Mouse (Mus musculus): ENCODE data around the gene Hps3. TPM values are rescaled to one million over a fixed set of nuclear protein-coding genes. Genes with fewer than 3 reads are reported as not detected.
"Not testable (repeated sequence)": the region's sequence is repeated elsewhere in the genome, so short reads cannot be mapped to it uniquely, and the experiment has no call there.

Hps3 gene
- polyA plus RNA-seq, 1 experiment from 2014 or later = 11.8 TPM

DNA sequence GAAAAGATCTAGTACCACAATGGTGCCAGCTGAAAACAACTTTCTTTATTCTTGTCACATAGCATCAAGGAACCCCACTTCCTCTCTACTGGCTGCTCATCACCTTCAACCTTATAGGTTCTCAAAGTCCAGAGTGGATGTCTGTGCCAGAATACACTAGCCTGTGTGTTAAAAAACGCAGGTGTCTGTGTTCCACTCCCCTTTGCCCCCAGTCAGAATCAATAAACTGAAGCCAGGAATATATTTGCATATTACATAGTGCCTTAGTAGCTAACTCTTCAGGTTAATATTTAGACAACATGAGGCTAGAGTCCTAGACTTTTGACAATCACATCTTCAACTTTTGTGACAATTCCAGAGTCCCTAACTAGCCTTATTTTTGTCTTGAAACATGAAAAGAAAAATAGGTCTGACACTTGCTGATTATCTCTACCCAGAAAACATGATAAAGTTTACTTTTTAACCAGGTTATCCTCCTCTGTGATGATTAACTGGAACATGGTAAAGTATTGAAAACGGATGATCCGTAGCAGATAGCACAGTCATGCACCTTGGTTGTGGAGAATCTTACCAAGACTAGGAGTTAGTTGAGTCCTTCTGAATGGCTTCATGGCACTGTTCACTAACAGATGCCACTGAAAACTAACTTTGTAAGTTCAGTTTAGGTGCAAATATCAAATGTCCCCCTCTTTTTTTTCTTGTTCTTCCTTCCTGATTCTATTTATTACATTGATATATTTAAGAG lies 72.2 kb downstream of the Hps3 start:
- ATAC-seq (ENCODE audit: borderline replicate concordance, extremely low read depth, low FRiP score, low TSS enrichment) = no peak
- Histone ChIP-seq H3K4me1 (0 out of 2 replicates have a peak, but pooled peaks cover 5% of the 10 kb centered on the region), H3K4me2 (no peak overlapping the region), H3K36me3 (no peaks in the 10 kb centered on the region), H3K27me3 (no peaks in the 10 kb centered on the region), H3K9ac (no peak overlapping the region), H3K27ac (no peak overlapping the region), H3K4me3 (no peak overlapping the region), H3K9me3 (no peaks in the 10 kb centered on the region)
- 73% methylated on average over 3 of the region's 3 CpGs for WGBS

DNA sequence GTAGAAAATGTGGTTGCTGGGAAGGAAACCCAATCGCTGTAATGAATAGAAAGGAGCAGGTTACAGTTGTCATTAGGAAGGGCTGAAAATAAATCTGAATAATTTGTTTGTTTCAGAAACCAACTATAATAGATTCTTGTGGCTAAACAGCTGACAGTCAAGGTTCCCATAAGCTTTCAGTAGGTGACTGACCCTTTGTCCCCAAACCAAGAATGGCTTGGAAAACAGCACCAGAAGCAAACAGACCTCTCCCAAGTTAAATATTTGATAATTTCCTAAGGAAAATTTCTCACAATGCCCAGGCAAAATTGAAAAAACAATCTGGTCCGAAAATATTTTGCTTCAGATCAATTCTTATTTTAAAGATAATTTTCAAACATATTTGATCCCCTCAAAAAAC lies 73.8 kb downstream of the Hps3 start:
- WGBS = 73% methylated on average over 2 of the region's 2 CpGs
- H3K4me3 ChIP-seq = no peak overlapping the region
- H3K4me1 ChIP-seq = 0 out of 2 replicates have a peak, but pooled peaks cover 5% of the 10 kb centered on the region
- no peaks in the 10 kb centered on the region for H3K9me3 ChIP-seq
- H3K9ac ChIP-seq = no peak overlapping the region
- ATAC-seq (ENCODE audit: borderline replicate concordance, extremely low read depth, low FRiP score, low TSS enrichment) = no peak
- H3K27ac ChIP-seq = no peak overlapping the region
- no peaks in the 10 kb centered on the region for H3K36me3 ChIP-seq
- no peaks in the 10 kb centered on the region for H3K27me3 ChIP-seq
- H3K4me2 ChIP-seq = no peak overlapping the region

DNA sequence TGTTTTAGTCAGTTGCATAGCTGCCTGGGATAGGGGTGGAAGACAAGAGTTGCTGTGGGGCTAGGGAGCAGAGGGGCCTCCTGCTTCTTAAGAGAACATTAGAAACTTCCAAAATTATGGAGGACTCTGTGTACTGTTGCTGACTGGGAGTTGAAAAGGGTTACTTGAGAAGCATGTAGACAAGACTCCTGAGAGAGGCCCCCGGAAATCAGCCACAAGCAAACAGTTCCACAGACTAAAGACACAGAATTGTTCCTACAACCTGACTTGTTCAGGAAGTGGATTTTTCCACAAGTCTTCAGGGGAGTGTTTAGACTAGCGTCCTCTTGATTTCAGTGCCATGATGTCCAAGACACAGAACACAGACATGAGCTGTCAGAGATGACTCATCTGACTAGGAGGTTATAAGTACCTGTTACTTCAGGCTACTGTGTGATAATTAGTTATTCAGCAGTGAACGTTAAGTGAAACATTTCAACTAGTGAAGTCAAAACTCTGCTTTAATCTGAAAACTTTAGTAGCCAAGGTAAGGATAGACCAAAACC lies 74.5 kb downstream of the Hps3 start:
- ATAC-seq (ENCODE audit: borderline replicate concordance, extremely low read depth, low FRiP score, low TSS enrichment) = no peak
- Histone ChIP-seq H3K4me3 (no peak overlapping the region), H3K27ac (no peak overlapping the region)

DNA sequence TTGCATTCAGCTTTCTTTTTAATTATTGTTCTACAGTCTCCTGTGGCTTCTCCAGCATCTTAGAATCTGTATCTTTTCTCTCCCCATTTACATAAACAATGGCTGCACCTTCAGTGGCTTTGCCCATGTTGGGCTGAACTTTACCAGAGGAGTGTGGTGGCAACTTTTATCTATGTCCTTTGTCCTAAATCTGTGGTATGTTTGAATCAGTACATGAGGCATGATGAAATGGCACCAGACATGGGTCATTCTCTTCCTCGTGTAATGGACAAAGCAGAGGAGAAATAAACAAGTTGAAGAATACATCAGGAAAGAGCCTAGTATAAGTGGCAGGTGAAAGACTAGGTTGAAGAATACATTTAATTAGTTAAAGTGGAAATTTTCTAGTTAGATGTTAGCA lies 76.1 kb downstream of the Hps3 start:
- H3K9ac ChIP-seq = no peak overlapping the region
- no peaks in the 10 kb centered on the region for H3K27me3 ChIP-seq
- no peak overlapping the region for H3K4me2 ChIP-seq
- no peak for ATAC-seq (ENCODE audit: borderline replicate concordance, extremely low read depth, low FRiP score, low TSS enrichment)
- no peaks in the 10 kb centered on the region for H3K9me3 ChIP-seq
- 59% methylated on average over 1 of the region's 1 CpGs for WGBS
- H3K27ac ChIP-seq = no peak overlapping the region
- H3K4me3 ChIP-seq = no peak overlapping the region
- peaks cover 14% of the 10 kb centered on the region; the same call in 1 of the 2 replicates for H3K4me1 ChIP-seq
- H3K36me3 ChIP-seq = no peaks in the 10 kb centered on the region

More for the DNA sequence above, 74.5 kb downstream of the Hps3 start:
- Histone ChIP-seq H3K36me3 (no peaks in the 10 kb centered on the region), H3K9ac (no peak overlapping the region), H3K27me3 (no peaks in the 10 kb centered on the region), H3K4me2 (no peak overlapping the region), H3K9me3 (no peaks in the 10 kb centered on the region), H3K4me1 (0 out of 2 replicates have a peak, but pooled peaks cover 5% of the 10 kb centered on the region)
- WGBS = 68% methylated on average over 3 of the region's 3 CpGs

DNA sequence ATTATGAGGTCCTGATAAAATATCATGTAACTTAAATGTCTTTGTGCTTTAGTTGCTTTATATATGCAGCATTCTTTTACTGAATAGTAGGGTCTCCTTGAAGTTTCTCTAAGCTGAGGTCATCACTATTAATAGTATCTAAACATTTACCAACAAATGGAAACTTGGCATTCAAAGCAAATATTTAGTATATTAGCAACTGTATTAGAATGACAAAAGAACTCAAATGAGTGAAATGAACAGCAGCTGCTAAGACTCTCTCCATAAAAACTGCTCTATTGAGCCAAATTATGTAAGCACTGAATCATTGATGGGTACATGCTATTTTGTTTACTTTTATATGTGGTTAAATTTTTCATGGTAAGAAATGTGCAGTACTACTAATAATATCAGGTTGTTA lies 77.1 kb downstream of the Hps3 start:
- Histone ChIP-seq H3K9me3 (no peaks in the 10 kb centered on the region), H3K9ac (no peak overlapping the region), H3K4me2 (no peak overlapping the region), H3K4me3 (no peak overlapping the region), H3K36me3 (no peaks in the 10 kb centered on the region), H3K4me1 (peaks cover 17% of the 10 kb centered on the region; the same call in 1 of the 2 replicates), H3K27me3 (no peaks in the 10 kb centered on the region), H3K27ac (no peak overlapping the region)
- no peak for ATAC-seq (ENCODE audit: borderline replicate concordance, extremely low read depth, low FRiP score, low TSS enrichment)

DNA sequence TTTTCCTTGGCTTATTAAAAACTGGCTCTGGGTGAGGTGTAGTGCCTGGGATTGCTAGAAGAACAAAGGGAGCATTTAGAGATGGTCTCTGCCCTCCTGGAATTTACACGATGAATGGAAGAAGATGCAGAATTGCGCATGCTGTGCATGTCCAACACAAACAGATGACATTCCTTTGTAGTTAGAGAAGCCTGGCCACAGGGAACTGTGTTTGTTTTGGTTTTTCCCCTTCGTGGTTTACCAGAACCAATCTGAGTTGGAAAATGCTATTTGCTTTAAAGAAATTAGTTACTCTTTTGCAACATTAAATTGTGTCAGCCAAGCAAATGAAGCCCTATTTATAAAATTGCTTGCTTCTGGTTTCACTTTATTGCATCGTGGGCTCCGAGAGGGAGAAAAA lies 78.2 kb downstream of the Hps3 start, which contains the start of gene Cp:
Gene Cp, plus strand, starts transcription at position 170 of the 400 bp plus-strand sequence.
- ATAC-seq (ENCODE audit: borderline replicate concordance, extremely low read depth, low FRiP score, low TSS enrichment) = no peak
- peaks cover 17% of the 10 kb centered on the region; the same call in 1 of the 2 replicates for H3K4me1 ChIP-seq
- H3K9ac ChIP-seq = no peak within 1 kb of the TSS
- no peaks in the 10 kb centered on the region for H3K9me3 ChIP-seq
- H3K4me3 ChIP-seq = no peak within 1 kb of the TSS
- no peaks in the 10 kb centered on the region for H3K27me3 ChIP-seq
- no peaks in the 10 kb centered on the region for H3K36me3 ChIP-seq
- WGBS = 33% methylated on average over 5 of the region's 5 CpGs
- peak within 1 kb of the TSS; percentile 56; the same call in 1 of the 2 replicates for H3K27ac ChIP-seq
- peak within 1 kb of the TSS; percentile 11; the same call in 1 of the 2 replicates for H3K4me2 ChIP-seq

DNA sequence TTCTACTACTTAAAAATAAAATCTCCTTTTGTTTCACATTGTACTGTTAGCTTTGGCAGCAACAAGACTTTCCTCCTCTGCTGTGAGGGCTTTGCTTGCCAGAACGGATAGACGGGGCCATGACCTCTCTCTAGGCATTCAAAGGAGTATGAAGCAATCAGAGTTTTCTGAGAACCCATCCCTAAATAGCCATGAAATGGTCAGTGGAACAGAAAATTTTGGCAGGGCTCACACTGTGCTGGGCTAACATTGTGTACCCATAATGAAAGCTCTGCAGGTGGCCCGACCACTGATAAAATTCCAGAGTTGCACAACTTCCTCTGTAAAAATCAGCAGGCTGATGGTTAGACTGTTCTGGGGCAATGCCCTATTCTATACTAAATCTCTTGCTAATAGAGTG lies 81.2 kb downstream of the Hps3 start:
- no peaks in the 10 kb centered on the region for H3K9me3 ChIP-seq
- no peak overlapping the region for H3K9ac ChIP-seq
- H3K4me1 ChIP-seq = peaks cover 15% of the 10 kb centered on the region; the same call in 1 of the 2 replicates
- peak; percentile 94 for ATAC-seq (ENCODE audit: borderline replicate concordance, extremely low read depth, low FRiP score, low TSS enrichment)
- H3K4me3 ChIP-seq = no peak overlapping the region
- no peaks in the 10 kb centered on the region for H3K36me3 ChIP-seq
- peak overlapping the region; percentile 79 for H3K27ac ChIP-seq
- no peaks in the 10 kb centered on the region for H3K27me3 ChIP-seq
- 25% methylated on average over 3 of the region's 3 CpGs for WGBS
- H3K4me2 ChIP-seq = no peak overlapping the region

DNA sequence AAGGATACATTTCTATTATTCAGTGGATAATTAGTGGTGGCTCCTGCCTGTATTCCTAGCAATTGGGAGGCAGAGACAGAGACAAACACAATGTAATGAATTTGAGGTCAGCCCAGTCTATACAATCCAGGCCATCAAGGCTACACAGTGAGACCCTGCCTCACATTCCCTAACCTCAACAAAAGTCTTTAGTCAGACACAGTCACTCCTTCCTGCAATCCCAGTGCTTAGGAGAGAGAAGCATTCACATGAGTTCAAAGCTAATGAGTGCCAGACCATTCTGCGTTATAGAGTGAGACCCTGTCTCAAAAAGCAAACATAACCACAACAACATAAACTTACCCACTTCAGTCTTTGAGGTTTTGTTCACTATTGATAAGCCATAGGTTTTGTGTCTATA lies 81.7 kb downstream of the Hps3 start:
- Histone ChIP-seq H3K27me3 (no peaks in the 10 kb centered on the region), H3K9ac (no peak overlapping the region), H3K4me2 (no peak overlapping the region), H3K27ac (peak overlapping the region; percentile 79), H3K36me3 (no peaks in the 10 kb centered on the region), H3K4me3 (no peak overlapping the region), H3K9me3 (no peaks in the 10 kb centered on the region), H3K4me1 (peaks cover 12% of the 10 kb centered on the region; the same call in 1 of the 2 replicates)
- 47% methylated on average over 1 of the region's 1 CpGs for WGBS
- peak; percentile 29; the same call in 1 of the 2 replicates for ATAC-seq (ENCODE audit: borderline replicate concordance, extremely low read depth, low FRiP score, low TSS enrichment)

DNA sequence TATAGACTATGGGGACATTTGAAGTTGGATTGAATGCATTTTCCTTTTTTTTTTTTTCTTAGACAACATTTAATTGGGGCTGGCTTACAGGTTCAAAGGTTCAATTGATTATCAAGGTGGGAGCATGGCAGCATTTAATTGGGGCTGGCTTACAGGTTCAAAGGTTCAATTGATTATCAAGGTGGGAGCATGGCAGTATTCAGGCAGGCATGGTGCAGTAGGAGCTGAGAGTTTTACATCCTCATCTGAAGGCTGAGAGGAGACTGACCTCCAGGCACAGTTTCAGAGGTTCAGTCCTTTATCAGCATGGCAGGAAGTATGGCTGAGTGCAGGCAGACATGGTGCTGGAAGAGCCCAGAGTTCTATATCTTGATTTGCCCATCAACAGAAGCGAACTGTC lies 85.7 kb downstream of the Hps3 start:
- not testable (repeated sequence) for H3K9me3 ChIP-seq; H3K36me3 ChIP-seq; ATAC-seq (ENCODE audit: borderline replicate concordance, extremely low read depth, low FRiP score, low TSS enrichment); H3K27ac ChIP-seq; H3K4me3 ChIP-seq; H3K4me1 ChIP-seq; H3K9ac ChIP-seq; H3K4me2 ChIP-seq; H3K27me3 ChIP-seq
- WGBS = 87% methylated on average over 1 of the region's 1 CpGs

DNA sequence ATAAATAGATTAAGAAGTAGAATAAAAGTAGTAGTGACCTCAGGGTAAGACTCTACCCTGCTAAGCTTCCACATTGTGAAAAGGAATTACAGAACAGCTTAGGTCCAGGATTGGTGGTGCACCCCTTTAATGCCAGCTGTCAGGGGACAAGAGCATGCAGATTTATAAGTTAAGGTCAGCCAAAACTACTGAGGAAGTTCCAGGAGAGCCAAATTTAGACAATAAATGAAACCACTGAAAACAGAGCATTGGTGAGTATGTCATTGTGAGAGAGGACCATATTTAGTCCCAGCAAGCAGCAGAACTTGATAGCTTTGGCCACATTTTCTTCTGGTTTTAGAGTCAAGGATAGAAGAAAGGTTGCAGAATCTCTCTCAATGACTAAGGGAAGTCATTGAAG lies 86.6 kb downstream of the Hps3 start:
- no peak overlapping the region for H3K9ac ChIP-seq
- H3K27me3 ChIP-seq = no peaks in the 10 kb centered on the region
- no peaks in the 10 kb centered on the region for H3K9me3 ChIP-seq
- no peak overlapping the region for H3K27ac ChIP-seq
- no peak overlapping the region for H3K4me3 ChIP-seq
- H3K4me2 ChIP-seq = no peak overlapping the region
- H3K4me1 ChIP-seq = no peaks in the 10 kb centered on the region; the same call in 1 of the 2 replicates
- no peaks in the 10 kb centered on the region for H3K36me3 ChIP-seq
- ATAC-seq (ENCODE audit: borderline replicate concordance, extremely low read depth, low FRiP score, low TSS enrichment) = no peak
